Mouse (Mus musculus) heart, adult 2 months (tissue): ENCODE results near the gene Ppm1h.

ENCODE experiments used
- CTCF ChIP-seq: fragments of 200-600 bp; IDR thresholded peaks from 2 replicates; pipeline ENCODE4 v1.8.1; 2022; ENCODE audit warnings: antibody characterized with exemption, mild to moderate bottlenecking, moderate library complexity
- EP300 ChIP-seq: fragments of 200-500 bp; IDR thresholded peaks from 2 replicates; pipeline ENCODE4 v1.6.1; 2011; ENCODE audit warnings: low read depth, low read length, control low read depth; ENCODE audit not compliant: insufficient read depth
- POLR2A ChIP-seq: fragments of 200-500 bp; IDR thresholded peaks from 2 replicates; pipeline ENCODE4 v1.6.1; 2011; ENCODE audit warnings: mild to moderate bottlenecking, low read depth, low read length, control low read depth; ENCODE audit not compliant: insufficient read depth

- TF ChIP-seq POLR2A (no peak), EP300 (no peak), CTCF (no peak)
These were observed 143.0 kb downstream of the Ppm1h start for GRCm38 (mm10) chr10:122821549-122821948.
